Mouse (Mus musculus): ENCODE measurements around the gene Cyp8b1.

DNA sequence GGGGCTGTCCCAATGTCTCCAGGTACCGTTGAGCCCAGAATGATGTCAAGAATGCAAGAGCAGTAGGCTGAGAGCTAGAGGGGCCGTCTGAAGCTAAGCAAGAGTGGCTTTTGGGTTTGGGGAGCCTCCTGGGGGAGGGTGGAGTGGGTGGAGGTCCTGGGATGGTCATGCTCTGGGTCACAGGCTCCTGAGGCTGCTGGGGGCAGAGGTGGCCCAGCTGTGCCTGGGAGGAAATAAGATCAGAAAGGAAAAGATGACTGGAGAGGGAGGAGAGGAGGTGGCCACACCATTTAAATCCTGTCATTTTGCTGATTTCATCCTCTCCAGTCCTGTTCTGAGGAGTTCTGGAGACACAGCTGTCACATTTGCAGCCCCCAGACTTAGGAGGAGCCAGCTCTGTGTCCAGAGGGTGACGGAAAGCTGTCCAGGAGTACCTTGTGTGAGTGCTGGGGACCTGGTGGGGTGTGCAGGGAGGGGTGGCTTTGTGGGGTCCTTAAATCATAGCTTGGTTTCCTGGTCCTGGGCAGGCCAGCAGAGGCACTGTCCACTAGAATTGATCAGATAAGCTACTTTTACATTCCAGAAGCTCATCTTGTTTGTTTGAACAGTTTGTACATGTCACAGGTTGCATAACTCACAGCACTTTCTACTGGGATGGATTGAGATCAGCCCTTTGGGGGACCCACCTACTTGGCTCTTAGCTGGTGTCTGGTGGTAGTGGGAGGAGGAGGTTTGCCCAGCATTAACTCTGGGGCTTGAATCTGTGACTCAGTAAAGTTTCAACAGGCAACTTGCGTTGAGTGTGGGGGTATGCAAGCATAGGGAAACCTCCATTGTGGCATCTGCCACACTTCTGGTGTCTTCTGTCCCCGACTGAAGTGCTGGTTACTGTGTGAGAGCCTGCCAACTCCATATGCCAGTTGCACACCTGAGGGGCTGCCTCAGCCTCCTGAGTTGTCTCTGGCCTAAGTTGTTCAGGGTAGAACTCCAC is 14.1 kb downstream of the Cyp8b1 start:
- no peak for TF ChIP-seq ZC3H11A (IDR thresholded peaks at IDR 0.05; ENCODE audit: low read depth, low read length)
- no peak for TF ChIP-seq CHD2 (IDR thresholded peaks at IDR 0.05; ENCODE audit: low read length)
- TF ChIP-seq POLR2A (IDR thresholded peaks at IDR 0.05; ENCODE audit: control insufficient read depth in 1 of 2, insufficient read depth in 1 of 2, low read depth in 1 of 2, low read length in 2 of 2, poor library complexity in 1 of 2) = no peak
- no peak for TF ChIP-seq SMC3 (IDR thresholded peaks at IDR 0.05; ENCODE audit: low read depth, low read length)
- TF ChIP-seq MYB (IDR thresholded peaks at IDR 0.05; ENCODE audit: low read depth, low read length) = no peak
- TF ChIP-seq SIN3A (IDR thresholded peaks at IDR 0.05; ENCODE audit: low read length) = no peak
- TF ChIP-seq CTCF (IDR thresholded peaks at IDR 0.05 in 2 of 3, conservative IDR thresholded peaks at IDR 0.05 in 1 of 3; ENCODE audit: control insufficient read depth in 1 of 3, insufficient read depth in 1 of 3, low read depth in 2 of 3, low read length in 3 of 3, poor library complexity in 1 of 3, severe bottlenecking in 1 of 3) = no peak
- no peak for TF ChIP-seq JUND (IDR thresholded peaks at IDR 0.05; ENCODE audit: low read depth, low read length)
- TF ChIP-seq USF2 (IDR thresholded peaks at IDR 0.05; ENCODE audit: borderline replicate concordance in 1 of 2, insufficient read depth in 1 of 2, low read depth in 1 of 2, low read length in 2 of 2) = no peak
- TF ChIP-seq TAL1 (IDR thresholded peaks at IDR 0.05; ENCODE audit: low read length) = no peak
- no peak for TF ChIP-seq MAX (IDR thresholded peaks at IDR 0.05; ENCODE audit: low read length)
